Mouse (Mus musculus) cerebellum, postnatal 25 days (tissue): ENCODE measurements around the gene Smn1.
A peak's percentile ranks its signal among the peaks of the same experiment; 100 is the strongest.
"Not testable (repeated sequence)": the region's sequence is repeated elsewhere in the genome, so short reads cannot be mapped to it uniquely, and the experiment has no call there.

ENCODE experiments used
- DNase-seq, 2 experiments: peaks; one replicate each; pipeline ENCODE4 v3.0.0; 2021; ENCODE audit warnings: mixed read lengths in 2 of 2

Gene Smn1

GRCm38 (mm10) chr13:100124423-100125257, at the start of gene Smn1:
TSS of gene Smn1 (plus strand) at chr13:100124852.
- DNase-seq, result peak; percentile 99

- no peak for DNase-seq
Observed at GRCm38 (mm10) chr13:100098808-100099207, 25.8 kb upstream of the Smn1 start.

- no peak for DNase-seq
Observed at GRCm38 (mm10) chr13:100103052-100103658, 21.5 kb upstream of the Smn1 start.

GRCm38 (mm10) chr13:100103748-100104254, 20.9 kb upstream of the Smn1 start, which contains the start of gene Bdp1:
TSS of gene Bdp1 (minus strand) at chr13:100104070.
- peak; percentile 97 to 98 for DNase-seq

- DNase-seq, result peak; percentile 88 to 92
Observed at GRCm38 (mm10) chr13:100107652-100108472, 16.8 kb upstream of the Smn1 start, which contains the start of gene Serf1. TSS of gene Serf1 (plus strand) at chr13:100108012.

GRCm38 (mm10) chr13:100112218-100112972, 12.3 kb upstream of the Smn1 start:
- peak in 1 of 2 experiments; percentile 32 for DNase-seq

- DNase-seq, result peak in 1 of 2 experiments; percentile 6
Observed at GRCm38 (mm10) chr13:100123970-100124369, 682 bp upstream of the Smn1 start.

GRCm38 (mm10) chr13:100125258-100125643, 599 bp downstream of the Smn1 start:
- DNase-seq, result peak in 1 of 2 experiments; percentile 8

- no peak for DNase-seq
Observed at GRCm38 (mm10) chr13:100141646-100142314, 17.1 kb downstream of the Smn1 start.

GRCm38 (mm10) chr13:100152659-100153058, 28.0 kb downstream of the Smn1 start:
- no peak for DNase-seq

- DNase-seq, result no peak
Observed at GRCm38 (mm10) chr13:100156624-100157023, 32.0 kb downstream of the Smn1 start.

- not testable (repeated sequence) for DNase-seq
Observed at GRCm38 (mm10) chr13:100161171-100161870, 36.7 kb downstream of the Smn1 start.

GRCm38 (mm10) chr13:100162467-100162866, 37.8 kb downstream of the Smn1 start:
- DNase-seq, result not testable (repeated sequence)

GRCm38 (mm10) chr13:100166378-100166777, 41.7 kb downstream of the Smn1 start:
- DNase-seq, result not testable (repeated sequence)

GRCm38 (mm10) chr13:100174360-100174759, 49.7 kb downstream of the Smn1 start:
- not testable (repeated sequence) for DNase-seq

GRCm38 (mm10) chr13:100183111-100183510, 58.5 kb downstream of the Smn1 start:
- not testable (repeated sequence) for DNase-seq
